Mouse (Mus musculus) cerebellum, adult 9-11 months (tissue): Measurements from ENCODE around the gene Gm11733.

Experiments used
- DNase-seq: peaks from one replicate; pipeline ENCODE4 v3.0.0; 2022

Gm11733 gene

GRCm38 (mm10) chr11:117535491-117536304 lies 51.5 kb downstream of the Gm11733 start:
- DNase-seq: no peak

DNA sequence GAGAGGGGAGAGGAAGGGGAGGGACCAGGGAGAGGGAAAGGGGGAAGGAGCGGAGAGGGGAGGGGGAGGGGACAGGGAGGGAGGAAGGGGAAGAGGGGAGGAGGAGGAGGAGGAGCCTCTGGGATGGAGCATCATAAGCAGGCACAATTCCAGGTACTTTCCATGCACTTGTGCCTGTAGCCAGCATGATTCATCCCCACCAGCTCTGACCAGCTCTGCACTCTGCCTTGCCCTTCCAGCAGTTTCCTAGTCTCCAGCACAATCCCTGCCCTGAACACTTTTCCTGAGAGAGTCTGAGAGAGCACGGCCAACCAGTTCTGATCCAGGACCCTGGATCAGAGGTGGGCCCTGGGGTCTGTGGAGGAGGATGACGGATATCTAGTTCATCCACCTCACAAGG lies 52.4 kb downstream of the Gm11733 start:
- DNase-seq: no peak
